Mouse (Mus musculus) heart, postnatal 10 days (tissue): ENCODE data around the gene Ybx2. TPM values are rescaled to one million over a fixed set of nuclear protein-coding genes. Genes with fewer than 3 reads are reported as not detected.

Experiments used
- DNase-seq, 2 experiments: peaks; one replicate each; pipeline ENCODE4 v3.0.0; 2021
- intact Hi-C: fragments of 180-260 bp; cut with DNase I; formaldehyde crosslinking; loops from one replicate; pipeline ENCODE4 v1.15.1; 2025
- microRNA-seq, 2 experiments: library from miRNA; unstranded; fragments of <30 nt; microRNA quantifications; one replicate each; pipeline ENCODE4 v1.2.0; 2022
- total RNA-seq, 2 experiments: library from RNA; stranded (reverse); gene quantifications; 2 replicates each; pipeline ENCODE4 v1.2.3; 2021

The Ybx2 gene
- total RNA-seq, 2 experiments from 2014 or later = 22.7 to 25.7 TPM

DNA sequence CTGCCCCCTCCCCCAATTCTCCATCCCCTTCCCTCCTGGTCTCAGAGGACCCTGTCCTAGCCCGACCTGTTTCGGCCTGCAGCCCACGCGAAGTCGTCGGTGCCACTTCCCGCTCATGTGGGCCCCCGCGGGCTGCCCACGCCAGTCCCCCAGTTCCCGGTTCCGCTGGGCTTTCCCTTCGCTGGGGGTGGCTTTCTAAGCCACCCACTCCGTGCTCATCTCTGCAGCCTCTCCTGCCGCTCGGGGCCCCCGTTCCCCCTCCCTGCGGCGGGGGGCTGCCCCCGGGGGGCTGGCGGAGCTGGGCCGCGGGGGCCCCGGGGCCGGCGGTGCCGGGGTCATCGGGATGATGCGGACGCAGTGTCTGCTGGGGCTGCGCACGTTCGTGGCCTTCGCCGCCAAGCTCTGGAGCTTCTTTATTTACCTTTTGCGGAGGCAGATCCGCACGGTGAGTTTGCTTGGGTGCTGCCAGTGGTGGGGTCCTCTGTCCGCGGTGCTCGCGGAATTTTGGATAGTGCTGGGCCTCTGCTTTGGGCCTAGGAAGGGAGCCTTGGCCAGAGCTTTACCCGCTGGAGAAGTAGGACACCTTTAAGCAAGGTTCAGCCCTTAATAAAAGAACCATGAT is 45.7 kb downstream of the Ybx2 start, which contains the start of gene Ctdnep1:
Gene Ctdnep1, plus strand, starts transcription at position 16 of the 622 bp plus-strand sequence.
- intact Hi-C loops = loop anchor here (2.0 kb wide), 1 partner anchor 16 kb away; no protein-coding TSS in a partner anchor
- peak in 1 of 2 experiments; percentile 46 for DNase-seq

DNA sequence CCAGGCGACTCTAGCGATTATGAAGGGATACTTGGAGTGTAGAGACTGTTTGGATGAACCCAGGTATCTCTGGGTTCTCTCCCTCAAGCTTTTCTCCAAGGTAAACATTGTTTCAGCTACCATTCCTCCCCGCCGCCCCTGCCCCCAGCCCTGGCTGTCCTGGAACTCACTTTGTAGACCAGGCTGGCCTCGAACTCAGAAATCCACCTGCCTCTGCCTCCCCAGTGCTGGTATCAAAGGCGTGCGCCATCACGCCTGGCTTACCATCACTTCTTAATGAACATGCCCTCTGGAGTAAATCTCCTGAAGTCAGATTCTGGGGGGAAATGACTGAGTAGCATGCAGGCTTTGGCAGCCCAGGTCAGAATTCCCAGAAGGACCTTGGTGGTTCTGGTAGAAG is 46.6 kb downstream of the Ybx2 start, which contains the start of gene Elp5:
Gene Elp5, minus strand, starts transcription at position 293 of the 400 bp plus-strand sequence.
- DNase-seq = no peak
- intact Hi-C loops = no loop called here

- intact Hi-C loops = no loop called here
- peak; percentile 65 to 66 for DNase-seq
Measured at GRCm38 (mm10) chr11:69982877-69983276, 47.3 kb downstream of the Ybx2 start.

DNA sequence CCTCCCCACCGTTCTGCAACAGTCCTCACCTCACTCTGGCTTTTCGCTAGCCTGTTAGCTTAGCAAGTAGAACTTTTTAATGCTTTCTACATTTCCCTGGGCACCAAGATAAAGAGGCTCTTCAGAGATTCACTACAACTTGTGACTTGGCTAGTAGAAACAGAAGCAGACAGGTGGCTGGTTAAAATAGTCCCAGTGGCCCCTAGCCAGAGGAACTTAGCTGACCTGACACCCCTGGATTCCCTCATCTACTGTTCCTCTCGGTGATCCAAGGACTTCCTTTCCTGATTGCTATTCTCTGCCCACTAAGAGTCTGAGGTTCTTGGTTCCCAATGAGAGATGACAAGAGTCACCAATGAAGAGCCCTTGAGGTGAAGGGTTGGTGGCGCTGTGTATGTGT is 47.8 kb downstream of the Ybx2 start:
- intact Hi-C loops = no loop called here
- DNase-seq = peak in 1 of 2 experiments; percentile 61

- no peak for DNase-seq
- intact Hi-C loops = no loop called here
Measured at GRCm38 (mm10) chr11:69984431-69984830, 48.8 kb downstream of the Ybx2 start.

DNA sequence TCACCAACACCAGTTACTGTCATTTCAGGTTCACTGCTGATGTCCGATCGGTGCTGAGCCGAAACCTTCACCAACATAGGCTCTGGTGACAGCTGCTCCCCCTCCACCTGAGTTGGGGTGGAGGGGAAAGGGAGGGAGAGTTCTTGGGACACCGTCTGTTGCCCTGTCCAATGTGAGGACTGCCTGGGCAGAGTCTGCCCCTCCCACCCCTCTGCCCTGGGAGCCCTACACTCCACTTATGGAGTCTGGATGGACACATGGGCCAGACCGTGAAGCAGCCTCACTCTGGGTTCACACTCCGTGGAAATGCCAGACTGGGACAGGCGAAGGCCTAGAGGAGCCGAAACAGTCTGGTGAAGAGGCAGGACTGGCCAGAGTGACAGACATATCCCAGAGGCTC is 54.4 kb downstream of the Ybx2 start:
- intact Hi-C loops = loop anchor here (5.0 kb wide), 1 partner anchor 233 kb away; the partner anchor contains the start of gene Polr2a
- no peak for DNase-seq

Small RNA genes within 50 kb of the gene (microRNA-seq; reads per million reads assigned to microRNA genes)
- 0 to 0.70 reads per million in 2 experiments for gene Gm44349

Other genes with a start within 250 kb of the Ybx2 start
- 10 to 100 TPM; 19.6 to 20.3 TPM for gene Tnfsf12, start 239.9 kb upstream of the Ybx2 start, total RNA-seq
- 1 to 10 TPM; 5.1 to 5.2 TPM for gene Tnfsfm13, start 239.7 kb upstream of the Ybx2 start, total RNA-seq
- gene Polr2a, start 177.2 kb upstream of the Ybx2 start, total RNA-seq = 10 to 100 TPM; 44.5 to 47.5 TPM
- gene Slc35g3, start 173.8 kb upstream of the Ybx2 start, total RNA-seq = under 1 TPM; 0.17 to 0.40 TPM
- gene Zbtb4, start 169.9 kb upstream of the Ybx2 start, total RNA-seq = 10 to 100 TPM; 42.2 to 43.9 TPM
- gene Chrnb1, start 139.9 kb upstream of the Ybx2 start, total RNA-seq = 1 to 10 TPM; 5.8 to 7.1 TPM
- gene Fgf11, start 133.9 kb upstream of the Ybx2 start, total RNA-seq = 1 to 10 TPM; 1.9 to 3.5 TPM
- 1 to 10 TPM in 1 of 2 experiments, under 1 TPM in 1; 0.94 to 1.2 TPM for gene Tmem102, start 130.2 kb upstream of the Ybx2 start, total RNA-seq
- gene Gm39566, start 120.5 kb upstream of the Ybx2 start, total RNA-seq = not detected
- not detected for gene Spem2, start 117.3 kb upstream of the Ybx2 start, total RNA-seq
- not detected for gene Spem1, start 113.6 kb upstream of the Ybx2 start, total RNA-seq
- gene Nlgn2, start 98.0 kb upstream of the Ybx2 start, total RNA-seq = 10 to 100 TPM; 13.6 TPM
- gene Tmem256, start 97.3 kb upstream of the Ybx2 start, total RNA-seq = 100 to 1,000 TPM; 130 to 151 TPM
- gene Plscr3, start 89.4 kb upstream of the Ybx2 start, total RNA-seq = 10 to 100 TPM; 52.5 to 59.7 TPM
- not detected for gene Tnk1, start 77.1 kb upstream of the Ybx2 start, total RNA-seq
- gene Tmem95, start 57.8 kb upstream of the Ybx2 start, total RNA-seq = not detected
- gene Kctd11, start 54.4 kb upstream of the Ybx2 start, total RNA-seq = 1 to 10 TPM; 3.0 to 3.5 TPM
- 1 to 10 TPM; 2.7 to 3.0 TPM for gene Acap1, start 40.3 kb upstream of the Ybx2 start, total RNA-seq
- 1 to 10 TPM; 2.1 to 2.7 TPM for gene 2810408A11Rik, start 34.8 kb upstream of the Ybx2 start, total RNA-seq
- 10 to 100 TPM; 39.2 to 39.9 TPM for gene Neurl4, start 34.7 kb upstream of the Ybx2 start, total RNA-seq
- gene Gps2, start 21.9 kb upstream of the Ybx2 start, total RNA-seq = 10 to 100 TPM; 29.4 to 30.5 TPM
- gene Eif5a, start 13.8 kb upstream of the Ybx2 start, total RNA-seq = 100 to 1,000 TPM; 488 to 490 TPM
- 100 to 1,000 TPM; 135 to 144 TPM for gene Slc2a4, start 12.4 kb downstream of the Ybx2 start, total RNA-seq
- not detected for gene Cldn7, start 29.0 kb downstream of the Ybx2 start, total RNA-seq
- gene Ctdnep1, start 45.4 kb downstream of the Ybx2 start, total RNA-seq = 100 to 1,000 TPM; 144 to 159 TPM
- 10 to 100 TPM; 60.7 to 64.6 TPM for gene Elp5, start 46.7 kb downstream of the Ybx2 start, total RNA-seq
- gene Gabarap, start 55.3 kb downstream of the Ybx2 start, total RNA-seq = 100 to 1,000 TPM; 275 to 295 TPM
- 10 to 100 TPM; 23.1 to 27.7 TPM for gene Phf23, start 60.0 kb downstream of the Ybx2 start, total RNA-seq
- 10 to 100 TPM in 1 of 2 experiments, 1 to 10 TPM in 1; 8.6 to 11.8 TPM for gene Dvl2, start 64.8 kb downstream of the Ybx2 start, total RNA-seq
- gene Acadvl, start 79.6 kb downstream of the Ybx2 start, total RNA-seq = 1,000 to 10,000 TPM; 1,260 to 1,282 TPM
- 10 to 100 TPM; 11.5 to 12.0 TPM for gene Dlg4, start 81.1 kb downstream of the Ybx2 start, total RNA-seq
- under 1 TPM in 1 of 2 experiments, not detected in 1; 0.22 TPM for gene Asgr1, start 118.3 kb downstream of the Ybx2 start, total RNA-seq
- not detected for gene Asgr2, start 156.8 kb downstream of the Ybx2 start, total RNA-seq
- gene Mgl2, start 194.5 kb downstream of the Ybx2 start, total RNA-seq = 1 to 10 TPM in 1 of 2 experiments, under 1 TPM in 1; 0.69 to 1.0 TPM
- gene Clec10a, start 220.4 kb downstream of the Ybx2 start, total RNA-seq = 1 to 10 TPM in 1 of 2 experiments, under 1 TPM in 1; 0.82 to 1.0 TPM